Mouse (Mus musculus): ENCODE measurements at regions not wholly inside any gene's neighbourhood (a gene's known extent, or its start where the extent isn't known, plus 50 kb on each side); places are given as distances from the start of the nearest gene placed in this dataset.
"Not testable (repeated sequence)": the region's sequence is repeated elsewhere in the genome, so short reads cannot be mapped to it uniquely, and the experiment has no call there.

DNA sequence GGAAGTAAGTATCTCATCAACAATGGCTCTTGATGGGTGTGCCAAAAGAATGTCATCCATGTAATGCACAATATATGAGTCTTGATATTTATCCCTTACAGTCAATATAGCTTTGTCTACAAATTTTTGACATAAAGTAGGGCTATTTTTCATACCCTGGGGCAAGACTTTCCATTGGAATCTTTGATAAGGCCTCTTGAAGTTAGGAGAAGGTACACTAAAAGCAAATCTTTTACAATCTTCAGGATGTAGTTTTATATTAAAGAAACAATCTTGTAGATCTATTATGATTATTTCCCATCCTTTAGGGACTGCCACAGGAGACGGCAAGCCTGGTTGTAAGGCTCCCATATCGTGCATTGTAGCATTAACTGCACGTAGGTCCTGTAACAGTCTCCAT lies 1038.8 kb upstream of the Sel1l start:
- no peak for DNase-seq (ENCODE audit: low spot score in 2 of 2)

DNA sequence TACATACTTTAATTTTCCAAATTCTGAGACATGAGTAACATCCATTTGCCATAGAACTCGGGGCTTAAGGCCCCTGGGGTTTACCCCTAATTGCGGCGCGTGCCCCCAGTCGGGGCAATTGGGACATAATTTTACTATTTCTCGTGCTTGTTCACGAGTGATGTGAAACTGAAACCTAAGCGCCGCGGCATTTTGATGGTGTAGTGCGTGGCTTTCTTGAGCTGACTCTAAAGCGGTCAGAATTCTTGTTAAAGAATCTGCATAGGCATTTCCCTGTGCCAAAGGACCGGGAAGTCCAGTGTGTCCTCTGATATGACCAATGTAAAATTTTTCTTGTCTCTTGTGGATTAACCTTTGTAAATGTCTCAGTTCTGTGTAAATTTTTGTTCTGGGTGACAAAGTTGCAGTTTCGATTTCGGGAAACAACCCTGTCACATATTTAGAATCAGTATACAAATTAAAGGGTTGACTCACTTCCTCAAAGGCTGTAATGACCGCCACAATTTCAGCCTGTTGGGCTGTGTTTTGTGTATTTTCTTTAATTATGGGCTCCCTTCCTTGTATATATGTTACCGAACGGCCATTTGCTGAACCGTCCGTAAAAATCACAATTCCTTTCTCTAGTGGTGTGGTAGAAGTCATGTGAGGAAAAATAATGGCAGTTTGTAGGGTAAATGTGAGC lies 1037.6 kb upstream of the Sel1l start:
- DNase-seq (ENCODE audit: low spot score in 2 of 2) = not testable (repeated sequence)

- not testable (repeated sequence) for DNase-seq (ENCODE audit: low spot score in 2 of 2)
These were observed 1035.1 kb upstream of the Sel1l start for GRCm38 (mm10) chr12:92884014-92884413.

- not testable (repeated sequence) for DNase-seq (ENCODE audit: low spot score in 2 of 2)
These were observed 1034.1 kb upstream of the Sel1l start for GRCm38 (mm10) chr12:92883091-92883490.

DNA sequence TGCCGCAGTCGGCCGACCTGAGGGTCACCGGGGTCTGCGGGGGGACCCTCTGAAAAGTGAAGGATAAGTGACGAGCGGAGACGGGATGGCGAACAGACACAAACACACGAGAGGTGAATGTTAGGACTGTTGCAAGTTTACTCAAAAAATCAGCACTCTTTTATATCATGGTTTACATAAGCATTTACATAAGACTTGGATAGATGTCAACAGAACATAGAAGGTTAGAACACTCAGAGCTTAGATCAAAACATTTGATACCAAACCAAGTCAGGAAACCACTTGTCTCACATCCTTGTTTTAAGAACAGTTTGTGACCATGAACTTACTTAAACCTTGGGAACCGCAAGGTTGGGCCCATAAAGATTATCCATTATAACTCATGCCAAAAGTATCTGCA lies 1033.6 kb upstream of the Sel1l start:
- DNase-seq (ENCODE audit: low spot score in 2 of 2) = not testable (repeated sequence)

DNA sequence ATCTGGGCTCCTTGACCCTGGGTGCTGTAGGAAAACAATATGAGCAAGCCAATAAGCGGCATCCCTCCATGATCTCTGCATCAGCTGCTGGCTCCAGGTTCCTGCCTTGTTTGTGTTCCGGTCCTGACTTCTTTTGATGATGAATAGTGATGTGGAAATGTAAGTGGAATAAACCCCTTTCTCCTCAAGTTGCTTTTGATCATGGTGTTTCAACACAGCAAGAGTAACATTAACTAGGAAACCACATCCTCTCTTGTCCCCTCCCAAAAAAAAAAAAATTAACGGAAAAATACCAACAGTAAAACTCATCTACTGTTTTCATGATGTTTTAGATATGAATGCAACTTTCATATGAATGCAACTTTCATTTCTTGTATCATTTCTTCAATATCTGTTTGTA lies 1024.6 kb upstream of the Sel1l start:
- DNase-seq (ENCODE audit: low spot score in 2 of 2) = no peak

DNA sequence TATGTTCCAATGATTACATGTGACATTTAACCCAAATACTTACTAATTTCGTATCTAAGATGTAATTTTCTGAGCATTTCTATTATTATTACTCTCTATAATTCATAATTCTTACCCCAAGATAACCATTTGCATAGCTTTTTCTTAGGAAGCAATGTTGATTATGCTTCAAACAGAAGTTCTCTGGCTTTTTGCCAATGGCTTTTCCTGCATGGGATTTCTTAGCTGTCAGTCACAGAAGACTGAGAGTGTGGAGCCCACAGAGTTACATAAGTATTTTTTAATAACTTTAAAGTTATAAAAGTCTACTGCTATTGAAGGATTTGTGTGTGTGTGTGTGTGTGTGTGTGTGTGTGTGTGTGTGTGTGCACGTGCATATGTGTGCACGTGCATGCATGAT lies 1020.4 kb upstream of the Sel1l start:
- DNase-seq (ENCODE audit: low spot score in 2 of 2) = no peak

DNA sequence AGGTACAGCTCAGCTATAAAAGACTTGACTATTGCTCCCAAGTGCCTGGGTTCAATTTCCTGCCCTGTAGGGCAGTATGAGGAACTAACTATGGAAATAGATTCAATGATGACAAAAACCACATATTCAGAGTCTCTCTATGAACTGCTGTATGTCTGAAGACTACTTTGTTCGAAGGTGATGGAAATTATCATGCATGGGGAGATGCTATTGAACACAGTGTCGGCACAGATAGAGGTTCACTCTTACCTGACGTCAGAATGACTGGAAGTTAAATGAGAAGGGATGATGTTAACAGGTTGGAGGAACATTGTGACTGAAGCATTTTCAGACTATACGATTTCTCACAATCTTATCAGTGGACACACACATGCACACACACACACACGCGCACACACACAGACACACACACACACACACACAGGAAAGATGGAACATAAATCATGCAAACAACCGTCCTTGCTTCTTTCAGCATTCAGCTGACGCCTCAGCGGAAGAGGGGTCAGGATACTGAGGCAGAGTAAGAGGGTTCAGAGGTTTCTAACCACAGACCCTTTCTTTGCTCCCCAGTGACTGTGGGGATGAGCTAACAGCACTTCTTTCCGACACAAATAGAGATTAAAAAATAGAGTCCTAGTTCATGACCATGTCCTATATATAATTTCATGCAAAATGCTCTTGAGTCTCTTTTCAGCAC lies 974.3 kb upstream of the Sel1l start:
- no peak for DNase-seq (ENCODE audit: low spot score in 2 of 2)

DNA sequence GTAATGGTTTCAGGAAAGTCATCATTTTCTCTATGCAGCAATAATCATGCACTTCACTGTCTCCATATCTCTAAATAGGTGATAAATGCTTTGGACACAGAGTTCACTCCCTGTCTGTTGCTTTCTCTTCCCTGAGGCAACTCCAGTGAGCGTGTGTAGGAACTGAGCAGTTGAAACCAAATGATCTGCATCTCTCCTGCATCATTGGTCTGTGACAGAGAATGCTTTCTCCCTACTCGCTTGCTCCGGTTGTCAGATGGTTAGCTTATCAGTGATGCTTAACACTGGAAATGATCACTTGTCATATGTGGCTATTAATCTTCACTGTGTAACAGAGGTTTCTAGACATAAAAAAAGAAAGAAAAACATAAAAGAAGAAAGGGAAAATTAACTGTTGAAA lies 969.7 kb upstream of the Sel1l start:
- no peak for DNase-seq (ENCODE audit: low spot score in 2 of 2)

DNA sequence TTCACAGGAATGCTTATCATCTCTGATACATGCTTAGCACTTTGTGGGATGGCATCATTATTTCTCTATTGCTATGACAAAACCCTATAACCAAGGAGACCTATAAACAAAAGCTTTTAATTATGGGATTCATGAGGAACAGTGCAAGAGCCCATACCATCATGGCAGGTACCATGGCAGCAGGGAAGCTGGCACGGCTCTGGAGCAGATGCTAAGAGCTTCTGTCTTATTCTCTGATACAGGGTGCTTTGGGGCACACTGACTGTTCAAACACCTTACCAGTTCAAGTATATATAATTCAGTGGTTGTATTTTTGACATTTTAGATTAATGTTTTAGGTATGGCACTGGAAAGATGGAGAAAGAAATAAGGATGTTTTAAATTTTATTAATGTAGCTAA lies 952.2 kb upstream of the Sel1l start:
- no peak for DNase-seq (ENCODE audit: low spot score in 2 of 2)

DNA sequence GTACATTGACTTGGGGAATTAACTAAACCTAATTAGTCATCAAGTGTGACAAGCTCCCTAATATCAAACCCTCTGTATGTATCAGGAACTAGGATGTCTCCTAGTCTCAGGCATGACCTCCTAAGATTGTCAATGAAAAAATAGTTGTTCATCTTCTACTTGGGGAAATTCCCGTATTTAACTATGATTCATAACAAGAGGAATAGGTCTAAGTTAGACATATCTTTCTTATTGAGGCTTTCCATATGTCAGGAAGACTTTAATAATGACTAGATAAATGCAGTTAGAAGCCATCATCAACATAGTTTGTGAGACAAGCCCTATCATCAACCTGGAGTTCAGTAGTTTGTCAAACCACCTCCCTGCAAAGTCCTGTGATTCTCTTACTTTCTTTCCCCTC lies 934.4 kb upstream of the Sel1l start:
- no peak for DNase-seq (ENCODE audit: low spot score in 2 of 2)

- DNase-seq (ENCODE audit: low spot score in 2 of 2) = no peak
These were observed 930.8 kb upstream of the Sel1l start for GRCm38 (mm10) chr12:92779695-92780292.

- no peak for DNase-seq (ENCODE audit: low spot score in 2 of 2)
These were observed 926.7 kb upstream of the Sel1l start for GRCm38 (mm10) chr12:92775668-92776067.

- DNase-seq (ENCODE audit: low spot score in 2 of 2) = no peak
These were observed 899.6 kb upstream of the Sel1l start for GRCm38 (mm10) chr12:92748576-92748975.

DNA sequence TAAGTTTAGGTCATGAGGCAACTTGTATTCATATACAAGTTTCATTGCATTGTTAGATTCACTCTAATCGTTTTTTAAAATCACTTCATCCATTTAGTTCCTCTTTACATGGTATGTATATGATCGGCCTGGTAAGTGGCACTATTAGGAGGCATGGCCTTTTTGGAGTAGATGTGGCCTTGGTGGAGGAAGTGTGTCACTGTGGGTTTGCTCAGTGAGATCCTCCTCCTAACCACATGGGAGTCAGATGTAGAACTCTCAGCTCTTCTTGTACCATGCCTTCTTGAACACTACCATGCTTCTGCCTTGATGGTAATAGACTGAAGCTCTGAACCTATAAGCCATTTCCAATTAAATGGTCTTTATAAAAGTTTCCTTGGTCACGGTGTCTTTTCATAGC lies 891.9 kb upstream of the Sel1l start:
- DNase-seq (ENCODE audit: low spot score in 2 of 2) = no peak

GRCm38 (mm10) chr12:92739196-92739595 lies 890.2 kb upstream of the Sel1l start:
- no peak for DNase-seq (ENCODE audit: low spot score in 2 of 2)

- DNase-seq (ENCODE audit: low spot score in 2 of 2) = no peak
These were observed 888.8 kb upstream of the Sel1l start for GRCm38 (mm10) chr12:92737623-92738370.

GRCm38 (mm10) chr12:92723022-92723421 lies 874.1 kb upstream of the Sel1l start:
- no peak for DNase-seq (ENCODE audit: low spot score in 2 of 2)

GRCm38 (mm10) chr12:92713415-92713814 lies 864.5 kb upstream of the Sel1l start:
- DNase-seq (ENCODE audit: low spot score in 2 of 2) = no peak

DNA sequence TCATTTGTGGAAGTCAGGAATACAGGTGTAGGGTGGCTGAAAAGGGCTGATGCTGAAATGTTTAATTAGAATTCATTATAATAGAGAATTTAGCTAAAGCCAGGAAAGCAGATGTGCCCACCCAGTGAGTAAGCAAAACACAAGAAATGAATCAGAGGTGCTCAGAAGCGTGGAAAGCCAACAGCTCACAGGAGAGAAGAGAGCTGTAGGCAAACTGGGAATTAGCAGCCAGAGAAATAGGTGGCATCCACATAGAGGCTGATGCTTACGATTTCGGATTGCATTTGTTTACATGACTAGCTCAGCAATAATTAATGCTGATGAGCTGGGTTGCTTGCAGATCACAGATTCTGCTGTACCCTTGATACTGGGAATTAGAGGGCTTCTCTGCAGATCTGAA lies 859.5 kb upstream of the Sel1l start:
- no peak for DNase-seq (ENCODE audit: low spot score in 2 of 2)

DNA sequence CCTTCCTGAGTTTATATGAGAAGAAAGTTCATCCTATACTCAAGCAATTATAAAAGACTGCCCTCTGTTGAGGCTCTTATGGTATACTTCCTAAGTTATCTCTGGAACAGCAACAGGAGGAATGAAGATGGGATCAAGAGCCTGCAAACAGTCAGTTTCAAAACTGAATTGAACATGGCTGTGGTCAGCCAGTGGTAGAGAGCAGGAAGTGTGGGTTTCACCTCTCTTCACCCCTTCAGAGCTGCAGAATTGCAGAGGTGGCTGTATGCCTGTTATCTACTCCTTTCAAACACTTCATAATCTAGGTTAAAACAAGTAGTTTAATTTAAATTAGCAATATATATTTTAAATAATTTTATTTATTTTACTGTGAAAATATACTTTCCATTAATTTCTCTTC lies 854.8 kb upstream of the Sel1l start:
- DNase-seq (ENCODE audit: low spot score in 2 of 2) = no peak

DNA sequence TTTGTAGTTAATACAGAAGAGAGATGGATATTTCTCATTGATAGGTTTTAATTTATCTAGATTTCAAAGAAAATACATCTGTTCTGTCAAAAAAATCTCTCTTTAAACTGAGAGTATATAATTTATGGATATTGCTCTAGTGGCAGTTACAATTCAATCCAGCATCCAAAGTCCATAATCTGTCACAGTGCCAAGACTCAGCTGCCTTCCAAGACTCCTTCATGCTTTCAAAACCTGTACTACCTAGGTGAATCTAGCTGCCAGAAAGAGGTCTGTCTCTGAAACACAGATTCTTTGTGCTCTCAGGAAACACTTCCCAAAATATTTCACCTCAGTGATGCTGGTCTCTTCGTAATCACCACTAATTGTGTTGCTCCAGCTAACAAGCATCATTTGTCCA lies 844.0 kb upstream of the Sel1l start:
- DNase-seq (ENCODE audit: low spot score in 2 of 2) = no peak

- DNase-seq (ENCODE audit: low spot score in 2 of 2) = no peak
These were observed 823.4 kb upstream of the Sel1l start for GRCm38 (mm10) chr12:92672396-92672795.

Data from spleen, postnatal 4 days (tissue).